ENCODE assay signal across 8 mouse cellular contexts in genomic region chr17:56276643-56277566, GRCm38 (mm10). TPM values are rescaled to one million over a fixed set of nuclear protein-coding genes. Genes with fewer than 3 reads are reported as not detected.
A peak's percentile ranks its signal among the peaks of the same experiment; 100 is the strongest.
DNase-seq lines count a peak whose midpoint lies in the region; ATAC-seq lines count a peak whose summit lies in the region.

TSS of gene Ticam1 (minus strand) at chr17:56276786.

- ATAC-seq in megakaryocyte progenitor cell, adult 5-6 weeks (replicated peaks; ENCODE audit: poor library complexity), result peak; percentile 84

- DNase-seq in adrenal gland, adult 18-20 months (ENCODE audit: low spot score in 2 of 2), result peak; percentile 76
- DNase-seq in embryo, embryonic 10.5 days (ENCODE audit: low spot score), result peak; percentile 95
- peak; percentile 91 for DNase-seq in gastrocnemius, postnatal 14 days
- DNase-seq in induced T-regulatory cell, adult 2 months (ENCODE audit: low read depth), result peak; percentile 93
- DNase-seq in left cerebral cortex, postnatal 10 days (ENCODE audit: extremely low spot score in 1 of 2, low spot score in 2 of 2), result peak; percentile 75 to 92
- peak; percentile 83 to 90 for DNase-seq in right cerebral cortex, postnatal 10 days (ENCODE audit: low spot score in 2 of 2)
- DNase-seq in urinary bladder, postnatal 36 days (ENCODE audit: low spot score in 2 of 2), result peak; percentile 80 to 93

- intact Hi-C loops in gastrocnemius, postnatal 14 days (cut with DNase I; ENCODE audit: low total_unique reads), result no loop called here
- intact Hi-C loops in left cerebral cortex, postnatal 10 days (cut with DNase I), result loop anchor here (5.0 kb wide), 1 partner anchor 70 kb away; no protein-coding TSS in a partner anchor

RNA-seq across cellular contexts. Expression of gene Ticam1, which starts in this region (rescaled TPM):
- total RNA-seq in adrenal gland, adult 18-20 months (2021), result 10 to 100 TPM; 23.1 to 26.7 TPM
- total RNA-seq in gastrocnemius, postnatal 14 days (2021), result 1 to 10 TPM; 5.3 to 7.1 TPM
- 1 to 10 TPM; 4.0 to 4.2 TPM for total RNA-seq in left cerebral cortex, postnatal 10 days (2021)
- 9.0 and 11.4 TPM in 2 replicates for total RNA-seq in megakaryocyte progenitor cell, adult 5-6 weeks (2015)
- total RNA-seq in megakaryocyte progenitor cell, adult 5-6 weeks (2017), result 3.0 and 4.1 TPM in 2 replicates

Comparison
In these comparisons a context has a peak if more than half of its experiments do, and no peak if none do; other contexts are left out.
1. Peak in every context shown above with its lines: DNase-seq and ATAC-seq.